Mouse (Mus musculus): ENCODE results near the gene Rpl13.

DNA sequence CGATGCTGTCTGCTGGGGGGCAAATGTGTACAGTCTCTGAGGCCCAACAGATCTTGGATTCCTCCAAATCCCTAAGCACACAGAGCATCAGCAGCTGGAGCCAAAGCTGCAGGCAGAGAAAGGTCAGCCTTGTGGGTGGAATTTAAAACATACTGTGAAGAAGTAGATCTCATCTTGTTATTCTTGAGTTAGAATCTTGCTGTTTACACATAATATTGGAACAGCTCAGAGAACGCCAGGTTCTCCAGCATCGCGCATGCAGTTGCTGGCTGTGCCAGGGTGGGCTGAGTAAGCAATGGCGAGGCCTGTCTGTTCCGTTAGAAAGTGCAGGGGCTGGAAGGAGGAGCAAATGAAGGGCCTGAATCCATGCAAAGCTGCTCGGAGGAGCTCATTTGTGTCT is 44.2 kb downstream of the Rpl13 start:
- no peak for TF ChIP-seq CTCF (IDR thresholded peaks at IDR 0.05; ENCODE audit: borderline replicate concordance, extremely low read depth, insufficient read depth, insufficient read length)
- TF ChIP-seq POLR2A (IDR thresholded peaks at IDR 0.05; ENCODE audit: borderline replicate concordance, extremely low read depth, insufficient read depth, insufficient read length, poor library complexity, severe bottlenecking), result no peak
